Mouse (Mus musculus): Measurements from ENCODE around the gene Flvcr2. TPM values are rescaled to one million over a fixed set of nuclear protein-coding genes. Genes with fewer than 3 reads are reported as not detected.

Flvcr2 gene
- polyA plus RNA-seq, 1 experiment from 2014 or later, result 1.3 TPM

GRCm38 (mm10) chr12:85747343-85747742, 1.0 kb downstream of the Flvcr2 start:
- DNase-seq (ENCODE audit: low spot score) (no peak), ATAC-seq (ENCODE audit: low FRiP score) (no peak)
- Histone ChIP-seq H3K4me3 (ENCODE audit: low read depth, low read length) (no peak overlapping the region), H3K36me3 (ENCODE audit: control insufficient read depth, insufficient read depth, low read length) (no peaks in the 10 kb centered on the region), H3K9me3 (ENCODE audit: control insufficient read depth, low read length) (no peaks in the 10 kb centered on the region), H3K4me2 (replicated peaks; ENCODE audit: low read depth, low read length) (no peak overlapping the region), H3K4me1 (replicated peaks; ENCODE audit: control insufficient read depth, insufficient read depth, low read length) (peaks cover 3% of the 10 kb centered on the region; the same call in 1 of the 2 replicates), H3K27ac (ENCODE audit: low read depth, low read length) (no peak overlapping the region), H3K9ac (ENCODE audit: low read depth, low read length) (no peak overlapping the region), H3K27me3 (ENCODE audit: control insufficient read depth, insufficient read depth, low read length) (peaks cover 3% of the 10 kb centered on the region; the same call in 1 of the 2 replicates)
- 91% methylated on average over 10 of the region's 10 CpGs for WGBS

- H3K4me1 ChIP-seq (replicated peaks; ENCODE audit: control insufficient read depth, insufficient read depth, low read length), result peaks cover 3% of the 10 kb centered on the region; the same call in 1 of the 2 replicates
- no peak overlapping the region for H3K9ac ChIP-seq (ENCODE audit: low read depth, low read length)
- 92% methylated on average over 9 of the region's 9 CpGs for whole genome bisulfite sequencing
- ATAC-seq (ENCODE audit: low FRiP score), result no peak
- no peak for DNase-seq (ENCODE audit: low spot score)
- no peak overlapping the region for H3K4me2 ChIP-seq (replicated peaks; ENCODE audit: low read depth, low read length)
- H3K4me3 ChIP-seq (ENCODE audit: low read depth, low read length), result no peak overlapping the region
- H3K27ac ChIP-seq (ENCODE audit: low read depth, low read length), result no peak overlapping the region
- H3K36me3 ChIP-seq (ENCODE audit: control insufficient read depth, insufficient read depth, low read length), result no peaks in the 10 kb centered on the region
- peaks cover 3% of the 10 kb centered on the region; the same call in 1 of the 2 replicates for H3K27me3 ChIP-seq (ENCODE audit: control insufficient read depth, insufficient read depth, low read length)
- no peaks in the 10 kb centered on the region for H3K9me3 ChIP-seq (ENCODE audit: control insufficient read depth, low read length)
Observed at GRCm38 (mm10) chr12:85749861-85750260, 3.5 kb downstream of the Flvcr2 start.

- Histone ChIP-seq H3K4me1 (replicated peaks; ENCODE audit: control insufficient read depth, insufficient read depth, low read length) (no peaks in the 10 kb centered on the region), H3K27ac (ENCODE audit: low read depth, low read length) (no peak overlapping the region), H3K9me3 (ENCODE audit: control insufficient read depth, low read length) (no peaks in the 10 kb centered on the region), H3K4me3 (ENCODE audit: low read depth, low read length) (no peak overlapping the region), H3K36me3 (ENCODE audit: control insufficient read depth, insufficient read depth, low read length) (no peaks in the 10 kb centered on the region), H3K9ac (ENCODE audit: low read depth, low read length) (no peak overlapping the region), H3K4me2 (replicated peaks; ENCODE audit: low read depth, low read length) (no peak overlapping the region), H3K27me3 (ENCODE audit: control insufficient read depth, insufficient read depth, low read length) (no peaks in the 10 kb centered on the region)
- WGBS, result 89% methylated on average over 6 of the region's 6 CpGs
- no peak for ATAC-seq (ENCODE audit: low FRiP score)
- DNase-seq (ENCODE audit: low spot score), result no peak
Observed at GRCm38 (mm10) chr12:85752116-85752515, 5.8 kb downstream of the Flvcr2 start.

- Histone ChIP-seq H3K27ac (ENCODE audit: low read depth, low read length) (no peak overlapping the region), H3K9ac (ENCODE audit: low read depth, low read length) (no peak overlapping the region), H3K36me3 (ENCODE audit: control insufficient read depth, insufficient read depth, low read length) (no peaks in the 10 kb centered on the region), H3K4me3 (ENCODE audit: low read depth, low read length) (no peak overlapping the region), H3K9me3 (ENCODE audit: control insufficient read depth, low read length) (no peaks in the 10 kb centered on the region), H3K4me2 (replicated peaks; ENCODE audit: low read depth, low read length) (no peak overlapping the region), H3K27me3 (ENCODE audit: control insufficient read depth, insufficient read depth, low read length) (no peaks in the 10 kb centered on the region), H3K4me1 (replicated peaks; ENCODE audit: control insufficient read depth, insufficient read depth, low read length) (no peaks in the 10 kb centered on the region)
- WGBS, result 34% methylated on average over 2 of the region's 2 CpGs
- DNase-seq (ENCODE audit: low spot score) (no peak), ATAC-seq (ENCODE audit: low FRiP score) (no peak)
Observed at GRCm38 (mm10) chr12:85753223-85753622, 6.9 kb downstream of the Flvcr2 start.

GRCm38 (mm10) chr12:85754611-85755265, 8.4 kb downstream of the Flvcr2 start:
- H3K9me3 ChIP-seq (ENCODE audit: control insufficient read depth, low read length), result no peaks in the 10 kb centered on the region
- no peak for DNase-seq (ENCODE audit: low spot score)
- H3K27ac ChIP-seq (ENCODE audit: low read depth, low read length), result no peak overlapping the region
- H3K36me3 ChIP-seq (ENCODE audit: control insufficient read depth, insufficient read depth, low read length), result no peaks in the 10 kb centered on the region
- no peaks in the 10 kb centered on the region for H3K27me3 ChIP-seq (ENCODE audit: control insufficient read depth, insufficient read depth, low read length)
- H3K4me1 ChIP-seq (replicated peaks; ENCODE audit: control insufficient read depth, insufficient read depth, low read length), result no peaks in the 10 kb centered on the region
- H3K4me2 ChIP-seq (replicated peaks; ENCODE audit: low read depth, low read length), result no peak overlapping the region
- no peak overlapping the region for H3K4me3 ChIP-seq (ENCODE audit: low read depth, low read length)
- no peak overlapping the region for H3K9ac ChIP-seq (ENCODE audit: low read depth, low read length)
- no peak for ATAC-seq (ENCODE audit: low FRiP score)
- 67% methylated on average over 5 of the region's 5 CpGs for WGBS

- H3K27me3 ChIP-seq (ENCODE audit: control insufficient read depth, insufficient read depth, low read length), result no peaks in the 10 kb centered on the region
- ATAC-seq (ENCODE audit: low FRiP score) (no peak), DNase-seq (ENCODE audit: low spot score) (no peak)
- no peaks in the 10 kb centered on the region for H3K9me3 ChIP-seq (ENCODE audit: control insufficient read depth, low read length)
- WGBS, result 81% methylated on average over 3 of the region's 3 CpGs
- H3K4me3 ChIP-seq (ENCODE audit: low read depth, low read length), result no peak overlapping the region
- no peaks in the 10 kb centered on the region for H3K36me3 ChIP-seq (ENCODE audit: control insufficient read depth, insufficient read depth, low read length)
- no peak overlapping the region for H3K9ac ChIP-seq (ENCODE audit: low read depth, low read length)
- H3K27ac ChIP-seq (ENCODE audit: low read depth, low read length), result no peak overlapping the region
- H3K4me2 ChIP-seq (replicated peaks; ENCODE audit: low read depth, low read length), result no peak overlapping the region
- H3K4me1 ChIP-seq (replicated peaks; ENCODE audit: control insufficient read depth, insufficient read depth, low read length), result no peaks in the 10 kb centered on the region
Observed at GRCm38 (mm10) chr12:85756455-85756854, 10.1 kb downstream of the Flvcr2 start.

- Histone ChIP-seq H3K27ac (ENCODE audit: low read depth, low read length) (no peak overlapping the region), H3K4me2 (replicated peaks; ENCODE audit: low read depth, low read length) (no peak overlapping the region)
- WGBS, result 79% methylated on average over 3 of the region's 3 CpGs
Observed at GRCm38 (mm10) chr12:85757074-85757473, 10.7 kb downstream of the Flvcr2 start.

GRCm38 (mm10) chr12:85758741-85759140, 12.4 kb downstream of the Flvcr2 start:
- no peak overlapping the region for H3K9ac ChIP-seq (ENCODE audit: low read depth, low read length)
- no peak for ATAC-seq (ENCODE audit: low FRiP score)
- no peaks in the 10 kb centered on the region for H3K27me3 ChIP-seq (ENCODE audit: control insufficient read depth, insufficient read depth, low read length)
- no peak overlapping the region for H3K4me3 ChIP-seq (ENCODE audit: low read depth, low read length)
- no peak overlapping the region for H3K4me2 ChIP-seq (replicated peaks; ENCODE audit: low read depth, low read length)
- no peaks in the 10 kb centered on the region for H3K9me3 ChIP-seq (ENCODE audit: control insufficient read depth, low read length)
- no peaks in the 10 kb centered on the region for H3K36me3 ChIP-seq (ENCODE audit: control insufficient read depth, insufficient read depth, low read length)
- no peak for DNase-seq (ENCODE audit: low spot score)
- H3K4me1 ChIP-seq (replicated peaks; ENCODE audit: control insufficient read depth, insufficient read depth, low read length), result no peaks in the 10 kb centered on the region
- H3K27ac ChIP-seq (ENCODE audit: low read depth, low read length), result no peak overlapping the region
- WGBS, result 90% methylated on average over 8 of the region's 8 CpGs

More at GRCm38 (mm10) chr12:85757074-85757473, 10.7 kb downstream of the Flvcr2 start:
- Histone ChIP-seq H3K9ac (ENCODE audit: low read depth, low read length) (no peak overlapping the region), H3K27me3 (ENCODE audit: control insufficient read depth, insufficient read depth, low read length) (no peaks in the 10 kb centered on the region), H3K36me3 (ENCODE audit: control insufficient read depth, insufficient read depth, low read length) (no peaks in the 10 kb centered on the region), H3K9me3 (ENCODE audit: control insufficient read depth, low read length) (no peaks in the 10 kb centered on the region), H3K4me1 (replicated peaks; ENCODE audit: control insufficient read depth, insufficient read depth, low read length) (no peaks in the 10 kb centered on the region), H3K4me3 (ENCODE audit: low read depth, low read length) (no peak overlapping the region)
- ATAC-seq (ENCODE audit: low FRiP score) (no peak), DNase-seq (ENCODE audit: low spot score) (no peak)

- 83% methylated on average over 4 of the region's 4 CpGs for WGBS
- Histone ChIP-seq H3K27ac (ENCODE audit: low read depth, low read length) (no peak overlapping the region), H3K9me3 (ENCODE audit: control insufficient read depth, low read length) (no peaks in the 10 kb centered on the region), H3K36me3 (ENCODE audit: control insufficient read depth, insufficient read depth, low read length) (no peaks in the 10 kb centered on the region), H3K4me3 (ENCODE audit: low read depth, low read length) (no peak overlapping the region), H3K4me1 (replicated peaks; ENCODE audit: control insufficient read depth, insufficient read depth, low read length) (no peaks in the 10 kb centered on the region), H3K4me2 (replicated peaks; ENCODE audit: low read depth, low read length) (no peak overlapping the region), H3K9ac (ENCODE audit: low read depth, low read length) (no peak overlapping the region), H3K27me3 (ENCODE audit: control insufficient read depth, insufficient read depth, low read length) (no peaks in the 10 kb centered on the region)
- DNase-seq (ENCODE audit: low spot score) (no peak), ATAC-seq (ENCODE audit: low FRiP score) (no peak)
Observed at GRCm38 (mm10) chr12:85761471-85761870, 15.1 kb downstream of the Flvcr2 start.

Data from hindbrain, embryonic 11.5 days (tissue).